Mouse (Mus musculus): ENCODE data around the gene Aqp5.

The Aqp5 gene

DNA sequence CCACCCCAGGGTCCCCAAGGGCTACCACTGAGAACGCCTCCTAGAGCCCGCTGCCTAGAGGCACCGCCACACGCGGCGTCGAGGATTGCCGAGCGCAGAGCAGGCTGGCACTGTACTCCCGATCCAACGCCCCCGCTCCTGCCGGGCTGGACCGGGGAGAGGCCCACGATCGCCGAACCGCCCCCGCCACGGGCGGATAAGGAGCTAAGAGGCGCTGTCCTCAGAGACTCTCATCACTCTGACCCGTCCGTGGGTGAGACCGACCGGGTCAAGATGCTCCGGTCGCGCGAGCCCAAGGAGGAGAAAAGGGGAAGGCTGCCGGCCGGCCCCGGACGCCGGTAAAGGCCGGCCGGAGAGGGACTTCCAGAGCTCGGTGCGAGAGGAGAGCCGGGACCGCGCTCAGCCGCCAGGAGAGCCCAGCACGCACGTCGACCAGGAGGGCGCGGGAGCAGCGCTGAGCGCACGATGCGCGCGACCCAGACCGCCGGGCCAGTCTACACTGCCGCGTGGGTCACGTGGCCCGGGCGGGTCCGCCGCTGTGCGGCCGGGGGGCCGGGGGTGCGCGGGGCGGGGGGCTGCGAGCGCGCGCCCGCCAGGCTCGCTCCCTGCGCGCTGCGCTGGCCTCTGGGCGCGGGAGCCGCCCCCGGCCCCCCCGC is at the start of gene Aqp5:
Aqp5 (plus strand) TSS at position 354 of the 656 bp plus-strand sequence.
- DNase-seq (ENCODE audit: extremely low spot score, low spot score): no peak

DNA sequence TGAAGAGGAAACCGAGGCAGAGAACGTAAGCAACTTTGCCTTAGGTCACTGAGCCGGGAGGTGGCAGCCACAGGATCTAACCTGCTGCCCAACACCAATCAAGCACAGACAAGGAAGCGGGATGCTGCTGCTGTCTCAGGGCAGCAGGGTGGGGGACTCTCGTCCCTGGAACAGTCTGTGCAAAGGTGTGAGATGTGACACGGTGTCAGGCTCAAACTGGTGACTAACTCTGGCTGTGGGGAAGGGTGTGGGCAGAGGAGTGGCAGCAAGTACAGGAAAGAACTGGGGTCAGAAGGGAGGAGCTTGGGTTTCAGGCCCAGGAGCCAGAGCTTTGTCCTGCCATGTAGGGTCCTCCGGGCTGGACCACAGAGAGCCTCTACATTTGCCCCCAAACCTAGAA is 46.5 kb upstream of the Aqp5 start:
- DNase-seq (ENCODE audit: extremely low spot score, low spot score): no peak

DNA sequence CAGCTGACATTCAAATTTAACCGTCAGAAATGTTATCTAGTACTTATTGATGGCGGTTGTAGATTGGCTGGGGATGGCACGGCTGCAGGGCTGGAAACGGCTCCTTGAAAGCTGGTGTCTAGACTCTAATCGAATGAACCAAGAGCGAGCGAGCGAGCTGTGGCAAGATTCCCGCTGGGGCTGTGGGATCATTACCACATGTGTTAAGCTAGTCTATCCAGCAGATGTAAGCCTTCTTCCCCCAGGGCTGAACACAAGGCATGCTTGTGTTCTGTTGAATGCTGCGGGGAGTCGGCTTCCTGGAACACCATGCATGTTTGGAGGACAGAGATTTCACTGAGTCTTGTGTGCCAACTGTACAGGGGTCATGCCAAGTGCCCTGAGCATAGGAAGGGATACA is 44.0 kb upstream of the Aqp5 start:
- DNase-seq (ENCODE audit: extremely low spot score, low spot score): peak; percentile 31

DNA sequence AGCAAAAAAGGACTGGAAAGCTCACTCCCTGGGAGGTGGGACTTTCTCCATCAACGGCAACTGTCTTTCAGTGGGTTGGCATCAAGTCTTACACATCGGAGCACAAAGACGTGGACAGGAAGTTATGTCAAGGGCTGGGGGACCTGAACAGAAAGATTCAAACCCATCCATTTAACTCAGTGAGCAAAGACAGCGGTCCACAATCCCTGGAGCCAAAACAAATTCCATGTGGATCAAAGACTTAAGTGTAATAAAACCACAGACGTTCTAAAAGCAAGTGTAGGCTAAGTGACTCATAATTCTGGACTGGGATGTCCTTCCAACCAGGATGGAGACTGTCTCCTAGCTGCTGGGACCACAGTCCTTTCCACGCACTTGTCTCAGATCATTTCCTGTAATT is 42.9 kb upstream of the Aqp5 start:
- no peak for DNase-seq (ENCODE audit: extremely low spot score, low spot score)

DNA sequence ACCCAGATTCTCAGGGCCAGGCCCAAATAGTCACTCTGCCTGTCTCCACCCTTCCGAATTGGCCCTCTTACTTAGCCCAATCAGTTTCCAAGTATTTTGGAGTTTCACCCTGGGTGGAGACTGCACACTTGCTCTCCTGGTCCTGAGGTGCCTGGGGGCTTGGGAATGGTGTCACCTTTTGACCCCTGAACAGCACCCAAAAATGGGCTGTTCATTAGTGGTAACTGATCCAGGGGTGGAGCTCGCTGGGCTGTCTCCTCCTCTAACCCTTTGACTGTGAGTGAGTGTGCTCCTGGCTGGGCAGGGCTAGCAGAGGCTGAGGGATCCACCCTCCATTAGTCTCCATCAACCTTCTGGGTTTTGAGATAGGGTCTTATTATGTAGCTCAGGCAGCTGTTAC is 40.7 kb upstream of the Aqp5 start:
- no peak for DNase-seq (ENCODE audit: extremely low spot score, low spot score)

DNA sequence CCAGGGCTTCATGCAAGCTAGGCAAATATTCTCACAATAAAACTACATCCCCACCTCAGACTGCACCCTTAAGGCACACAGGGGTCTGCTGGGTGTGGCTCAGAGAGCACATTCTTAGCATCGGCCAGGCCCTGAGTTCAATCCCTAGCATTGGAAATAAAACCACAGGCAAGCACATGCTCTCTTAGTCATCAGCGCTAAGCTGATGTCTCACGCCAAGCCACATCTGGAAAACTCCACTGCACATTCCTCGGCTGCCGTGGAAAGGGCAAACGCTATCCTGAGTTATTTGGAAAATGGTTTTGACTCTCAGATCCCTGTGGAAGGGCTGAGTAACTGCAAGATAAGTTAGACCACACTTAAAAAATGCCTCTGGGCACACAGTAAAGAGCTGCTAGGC is 36.8 kb upstream of the Aqp5 start:
- DNase-seq (ENCODE audit: extremely low spot score, low spot score): no peak

DNA sequence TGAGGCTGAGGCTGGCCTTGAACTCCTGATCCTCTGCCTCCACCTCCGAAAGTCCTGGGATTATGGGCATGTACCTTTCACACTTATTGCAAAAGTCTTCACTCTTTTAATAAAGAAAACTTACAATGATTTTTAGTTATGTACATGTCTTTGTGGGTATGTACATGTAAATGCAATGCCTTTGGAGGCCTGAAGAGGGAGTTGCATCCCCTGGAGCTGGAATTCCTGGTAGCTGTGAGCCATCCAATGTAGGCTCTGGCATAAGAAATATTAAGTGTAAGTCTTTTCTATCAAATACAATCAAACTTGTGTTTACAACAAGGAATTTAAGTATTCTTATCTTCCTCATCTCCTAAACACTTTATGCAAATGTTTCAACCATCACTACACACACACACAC is 31.6 kb upstream of the Aqp5 start:
- no peak for DNase-seq (ENCODE audit: extremely low spot score, low spot score)

DNA sequence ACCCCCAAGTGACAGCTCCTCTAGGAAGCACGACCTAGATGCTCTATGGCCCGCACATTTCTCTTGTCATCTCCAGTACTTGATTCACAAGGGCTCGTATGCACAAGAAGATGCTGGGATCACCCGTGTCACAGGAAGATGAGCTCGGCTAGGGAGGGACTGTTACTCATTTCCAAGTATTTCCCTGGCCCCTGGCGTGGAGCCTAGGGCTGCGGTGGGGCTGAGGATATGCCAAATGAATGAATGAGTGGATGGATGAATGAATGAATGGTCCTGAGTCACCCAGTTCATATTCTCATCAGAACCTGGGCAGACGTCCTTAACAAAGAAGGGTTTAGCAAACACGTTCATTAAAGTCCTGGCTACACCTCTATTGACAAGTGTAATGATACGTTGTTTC is 30.3 kb upstream of the Aqp5 start:
- DNase-seq (ENCODE audit: extremely low spot score, low spot score): no peak

DNA sequence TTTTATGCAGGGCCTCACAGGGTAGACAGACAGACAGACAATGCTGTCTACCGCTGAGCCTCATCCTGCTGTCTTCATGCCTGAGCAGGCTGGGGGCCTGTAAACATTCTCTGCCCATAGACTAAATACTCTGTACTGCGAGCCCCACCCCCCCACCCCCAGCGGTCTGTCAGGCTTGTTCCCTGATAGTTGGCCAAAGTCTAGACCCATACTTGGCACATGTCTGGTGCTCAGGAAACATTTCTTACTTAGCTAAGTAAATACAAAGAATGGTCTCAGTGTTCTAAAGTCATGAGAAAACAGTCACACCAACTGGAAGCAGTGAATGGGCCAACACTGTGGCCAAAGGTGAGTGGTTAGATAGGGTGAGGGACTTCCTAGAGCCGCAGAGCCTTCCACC is 23.2 kb upstream of the Aqp5 start:
- no peak for DNase-seq (ENCODE audit: extremely low spot score, low spot score)

DNA sequence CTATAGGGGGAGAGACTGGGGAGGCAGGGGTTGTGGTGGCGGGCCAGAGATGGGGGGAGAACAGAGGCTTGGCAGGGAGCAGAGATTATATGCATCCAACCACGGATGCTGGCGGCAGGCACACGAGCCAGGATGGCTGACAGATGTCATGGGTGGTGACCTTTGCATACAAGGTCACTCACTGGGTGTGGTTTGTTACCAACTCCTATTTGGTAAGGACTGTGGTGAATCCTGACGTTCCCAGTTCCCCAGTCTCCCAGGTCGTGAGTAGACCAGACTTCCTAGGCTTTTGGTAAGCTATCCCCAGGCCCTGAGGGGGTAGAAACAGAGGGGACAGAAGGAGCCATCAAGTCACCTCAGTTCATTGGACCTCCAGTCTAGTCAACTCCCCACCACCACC is 21.9 kb upstream of the Aqp5 start:
- no peak for DNase-seq (ENCODE audit: extremely low spot score, low spot score)

DNA sequence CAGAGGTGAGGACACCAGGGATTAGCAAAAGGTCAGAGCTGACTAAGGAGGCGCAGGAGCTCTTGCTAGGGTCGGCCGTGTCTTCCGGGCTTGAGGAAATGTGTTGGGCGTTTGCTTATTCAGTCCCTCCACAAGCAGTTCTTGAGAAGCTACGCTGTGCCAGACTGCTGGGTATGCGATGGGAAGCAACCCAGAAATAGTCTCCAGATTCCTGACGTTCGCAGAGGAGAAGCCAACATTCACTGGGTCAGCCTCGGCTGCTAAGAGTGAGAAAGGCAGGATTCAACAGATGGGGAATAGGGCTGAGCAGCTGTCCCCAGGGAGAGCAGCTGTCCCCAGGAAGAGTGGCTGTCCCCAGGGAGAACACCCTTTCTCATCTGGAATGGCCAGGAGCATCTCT is 21.5 kb upstream of the Aqp5 start:
- no peak for DNase-seq (ENCODE audit: extremely low spot score, low spot score)

DNA sequence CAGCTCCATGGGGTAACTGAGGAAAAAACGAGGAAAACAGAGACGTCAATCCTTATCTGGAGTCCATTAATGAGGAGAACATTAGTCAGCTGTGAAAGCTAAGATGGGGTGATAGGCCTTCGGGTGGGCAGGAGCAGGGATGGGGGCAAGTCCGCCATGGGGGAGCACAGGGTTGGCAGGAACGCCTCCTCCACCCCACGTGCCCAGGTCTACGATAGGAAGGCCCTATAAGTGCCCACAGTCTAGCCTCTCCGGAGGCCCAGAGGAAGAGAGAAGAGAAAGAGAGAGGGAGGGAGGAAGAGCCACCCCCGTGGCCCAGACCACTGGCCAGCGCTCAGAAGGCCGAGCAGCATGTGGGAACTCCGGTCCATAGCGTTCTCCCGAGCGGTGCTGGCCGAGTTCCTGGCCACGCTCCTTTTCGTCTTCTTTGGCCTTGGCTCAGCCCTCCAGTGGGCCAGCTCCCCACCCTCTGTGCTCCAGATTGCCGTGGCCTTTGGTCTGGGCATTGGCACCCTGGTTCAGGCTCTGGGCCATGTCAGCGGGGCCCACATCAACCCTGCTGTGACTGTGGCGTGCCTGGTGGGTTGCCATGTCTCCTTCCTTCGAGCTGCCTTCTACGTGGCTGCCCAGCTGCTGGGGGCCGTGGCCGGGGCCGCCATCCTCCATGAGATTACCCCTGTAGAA is 11.6 kb upstream of the Aqp5 start, which contains the start of gene Aqp2:
Aqp2 (plus strand) TSS at position 254 of the 684 bp plus-strand sequence.
- DNase-seq (ENCODE audit: extremely low spot score, low spot score): no peak

DNA sequence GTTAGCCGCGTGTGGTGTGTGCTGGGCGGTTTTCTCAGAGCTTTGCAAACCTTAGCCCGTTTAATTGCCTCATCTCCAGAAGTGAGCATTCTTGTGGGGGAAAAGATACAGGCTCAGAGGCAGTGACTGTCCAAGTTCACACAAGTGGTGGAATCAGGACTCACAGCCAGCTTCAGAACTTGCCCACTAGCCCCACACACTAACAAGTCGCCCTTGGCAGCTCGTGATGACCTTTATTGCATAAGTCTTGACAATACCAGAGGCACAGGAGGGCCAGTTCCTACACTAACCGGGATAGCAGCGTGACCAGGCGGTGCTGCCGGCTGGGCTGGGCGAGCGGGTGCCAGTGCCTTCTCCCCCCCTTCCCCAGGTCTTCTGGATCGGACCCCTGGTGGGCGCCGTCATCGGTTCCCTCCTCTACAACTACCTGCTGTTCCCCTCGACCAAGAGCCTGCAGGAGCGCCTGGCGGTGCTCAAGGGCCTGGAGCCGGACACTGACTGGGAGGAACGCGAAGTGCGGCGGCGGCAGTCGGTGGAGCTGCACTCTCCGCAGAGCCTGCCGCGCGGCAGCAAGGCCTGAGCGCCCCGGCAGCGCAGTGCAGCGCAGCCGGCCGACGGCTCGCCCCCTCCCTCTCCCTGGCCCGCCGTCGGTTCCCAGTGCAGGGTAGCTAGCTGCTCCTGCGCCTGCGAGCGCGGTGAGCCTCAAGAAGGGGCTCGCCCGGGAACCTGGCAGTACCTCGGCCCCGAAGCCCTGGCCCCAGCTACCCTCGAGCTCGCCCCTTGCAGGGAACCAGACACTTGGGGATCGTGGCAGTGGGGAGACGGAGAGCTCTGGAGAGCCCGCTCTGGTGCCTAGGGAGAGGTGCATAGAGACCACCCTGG is 6.9 kb upstream of the Aqp5 start:
- peak; percentile 63 for DNase-seq (ENCODE audit: extremely low spot score, low spot score)

DNA sequence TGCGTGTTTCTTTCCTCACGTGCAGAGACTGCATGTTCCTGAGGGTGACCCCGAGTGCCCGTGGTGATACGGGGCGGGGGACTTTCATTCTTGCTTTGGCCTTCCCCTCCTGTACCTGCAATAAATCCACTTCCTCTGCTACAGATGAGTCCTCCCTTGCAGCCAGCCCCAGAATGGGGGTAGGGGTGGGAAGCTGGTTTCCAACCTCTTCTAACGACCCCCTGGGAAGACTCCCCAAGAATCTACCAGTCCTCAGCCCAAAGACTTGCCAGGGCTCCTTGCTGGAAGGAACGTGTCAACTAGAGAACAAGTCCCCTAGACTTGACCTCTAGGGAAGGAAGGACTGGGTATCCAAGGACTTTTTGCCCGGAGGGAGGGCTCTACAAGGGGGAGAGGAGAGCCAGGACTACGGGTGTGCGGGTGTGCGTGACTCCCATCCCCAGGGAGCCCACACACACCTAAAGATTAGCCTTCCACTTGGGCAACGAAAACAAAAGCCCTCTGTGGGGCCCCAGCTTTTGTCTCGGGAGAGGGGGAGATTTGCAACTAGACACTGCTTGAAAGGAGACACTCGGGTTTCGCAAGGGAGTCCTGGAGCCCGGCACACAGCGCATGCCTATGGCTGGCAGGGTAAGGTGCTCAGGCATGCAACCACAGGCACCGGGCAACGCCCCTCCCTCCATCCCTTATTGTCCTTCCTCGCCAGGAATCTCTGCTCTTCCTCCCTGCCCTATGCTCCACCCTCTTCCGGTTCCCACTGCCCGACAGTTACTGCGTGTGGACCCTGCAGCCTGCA is 6.0 kb upstream of the Aqp5 start:
- DNase-seq (ENCODE audit: extremely low spot score, low spot score): no peak

DNA sequence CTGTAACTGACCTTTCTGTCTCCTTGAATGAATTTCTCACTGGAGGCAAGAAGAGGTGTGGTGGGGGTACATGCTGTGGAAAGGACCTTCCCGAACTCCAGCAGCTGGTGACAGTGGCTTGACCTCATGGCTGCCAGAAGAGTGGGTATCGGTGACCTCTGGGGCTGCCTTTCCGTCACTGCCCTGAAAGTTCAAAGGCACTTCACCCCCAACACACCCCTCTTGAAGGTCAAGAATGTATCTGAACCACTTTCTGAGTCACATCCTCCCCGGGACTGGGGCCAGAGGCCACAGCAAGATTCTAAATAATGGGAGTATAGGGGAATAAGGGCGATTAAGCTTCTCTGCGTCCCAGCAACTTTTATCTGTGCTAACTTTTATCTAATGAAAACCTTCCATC is 4.8 kb upstream of the Aqp5 start:
- DNase-seq (ENCODE audit: extremely low spot score, low spot score): no peak

DNA sequence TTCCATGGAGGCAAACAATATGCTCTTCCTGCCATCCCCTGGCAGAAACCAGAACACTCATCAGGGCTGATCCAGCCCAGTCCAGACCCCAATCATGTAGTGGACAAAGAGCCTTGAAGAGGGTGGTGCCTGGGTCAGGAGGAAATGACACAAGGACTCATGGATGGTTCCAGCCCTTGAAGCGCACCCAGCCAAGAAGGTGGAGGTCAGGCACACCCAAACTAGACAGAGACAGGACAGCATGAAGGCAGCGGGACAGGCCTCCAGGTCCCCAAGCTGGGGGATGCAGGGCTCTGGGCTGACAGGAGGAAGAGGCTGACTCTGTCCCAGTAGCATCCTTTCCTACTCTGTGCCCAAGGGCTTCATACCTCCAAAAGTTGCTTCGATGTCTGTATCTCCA is 4.1 kb upstream of the Aqp5 start:
- no peak for DNase-seq (ENCODE audit: extremely low spot score, low spot score)

DNA sequence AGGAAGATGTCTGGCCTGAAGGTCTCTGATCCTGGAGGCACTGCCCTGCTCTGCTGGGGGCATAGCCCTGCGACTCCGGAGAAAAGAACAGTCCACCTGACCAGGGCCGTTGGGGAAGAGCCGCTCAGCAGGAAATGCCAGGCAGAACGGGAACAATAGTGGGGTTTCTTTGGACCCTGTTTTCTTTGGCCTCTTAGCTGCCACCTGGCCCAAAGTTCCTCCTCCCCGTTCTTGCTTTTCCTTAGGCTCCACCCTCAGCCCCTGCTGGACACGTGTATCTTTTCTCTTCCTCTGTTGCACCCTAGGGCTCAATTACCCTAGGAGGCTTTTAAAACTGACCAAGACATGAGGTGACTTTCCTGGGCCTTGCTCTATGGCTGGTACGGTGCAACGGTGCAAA is 1.3 kb upstream of the Aqp5 start:
- no peak for DNase-seq (ENCODE audit: extremely low spot score, low spot score)

DNA sequence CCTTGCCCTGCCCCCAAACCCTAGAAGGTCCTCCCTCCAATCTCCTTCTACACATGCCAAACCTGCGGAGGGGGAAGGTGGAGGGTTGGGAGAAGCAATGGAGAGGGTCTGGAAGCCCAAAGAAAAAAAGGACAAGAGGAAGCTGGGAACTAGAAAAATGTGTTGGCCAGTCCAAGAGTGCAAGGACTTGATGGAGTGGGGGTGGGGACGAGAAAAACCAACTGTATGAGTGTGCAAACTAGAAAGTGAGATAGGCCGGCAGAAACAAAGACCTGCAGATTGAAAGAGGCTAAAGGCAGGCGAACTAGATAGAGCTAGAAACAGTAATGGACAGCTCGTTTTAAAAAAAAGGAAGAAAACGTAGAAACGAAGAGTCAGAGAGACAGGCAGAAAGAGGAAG is 878 bp upstream of the Aqp5 start:
- no peak for DNase-seq (ENCODE audit: extremely low spot score, low spot score)

DNA sequence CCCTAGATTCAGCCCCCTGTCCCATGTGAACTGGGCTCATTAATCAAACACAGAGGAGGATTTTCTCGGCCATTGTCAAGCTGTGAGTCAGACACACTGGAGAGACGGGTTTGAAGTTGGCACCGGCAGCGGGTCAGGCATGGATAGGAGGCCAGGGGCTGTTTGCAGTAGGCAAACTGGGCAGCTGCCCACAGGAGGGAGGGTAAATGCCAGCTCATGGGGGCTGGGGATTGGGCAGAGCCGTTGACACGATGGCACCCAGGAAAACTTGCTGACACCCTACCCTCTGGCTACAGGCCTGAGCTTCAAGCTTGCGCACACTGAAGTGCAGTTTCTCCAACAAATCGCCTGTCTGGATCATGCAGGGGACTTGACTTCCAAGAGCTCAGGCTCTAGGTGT is 1.6 kb downstream of the Aqp5 start:
- DNase-seq (ENCODE audit: extremely low spot score, low spot score): no peak

DNA sequence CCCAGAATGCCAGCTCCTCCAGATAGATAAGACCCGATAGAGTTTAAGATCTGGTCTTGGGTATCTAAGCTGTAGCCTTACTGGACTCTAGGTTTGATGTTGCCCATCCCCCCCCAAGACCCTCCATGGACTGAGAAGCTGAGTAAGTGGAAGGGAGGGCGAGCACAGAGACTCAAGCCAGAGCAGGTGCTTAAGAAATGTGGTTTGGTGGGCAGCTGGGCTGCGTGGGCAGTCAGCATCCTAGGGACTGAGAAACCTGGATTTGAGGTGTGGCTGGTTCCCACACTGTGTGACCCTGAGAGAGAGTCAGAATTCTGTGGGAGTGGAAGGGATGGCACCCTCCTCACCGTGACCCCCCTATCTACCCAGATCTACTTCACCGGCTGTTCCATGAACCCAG is 2.3 kb downstream of the Aqp5 start:
- no peak for DNase-seq (ENCODE audit: extremely low spot score, low spot score)

DNA sequence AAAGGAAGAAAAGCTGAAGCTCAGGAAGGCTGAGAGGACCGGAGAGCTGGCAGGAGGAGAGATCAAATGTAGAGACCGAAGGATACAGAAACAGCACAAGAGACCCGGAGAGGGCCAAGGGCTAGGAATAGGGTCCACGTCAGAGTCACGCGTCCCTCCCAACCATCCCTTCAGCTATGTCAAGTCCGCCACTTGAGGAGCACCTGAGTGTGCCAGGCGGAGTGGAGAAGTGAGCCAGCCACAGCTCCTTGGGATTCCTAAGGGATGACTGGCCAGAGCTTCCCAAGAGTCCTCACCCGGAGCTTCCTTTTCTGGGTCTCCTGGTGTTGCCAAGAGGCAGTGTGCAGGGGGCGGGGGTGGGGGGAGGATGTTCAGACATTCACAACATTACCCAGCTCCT is 4.4 kb downstream of the Aqp5 start:
- DNase-seq (ENCODE audit: extremely low spot score, low spot score): no peak

Data from neural tube, embryonic 10.5 days (tissue).